Mouse (Mus musculus): ENCODE results near the gene Fstl4. TPM values are rescaled to one million over a fixed set of nuclear protein-coding genes. Genes with fewer than 3 reads are reported as not detected.
A peak's percentile ranks its signal among the peaks of the same experiment; 100 is the strongest.

The Fstl4 gene
- polyA plus RNA-seq, 1 experiment from 2014 or later, result 2.6 TPM

DNA sequence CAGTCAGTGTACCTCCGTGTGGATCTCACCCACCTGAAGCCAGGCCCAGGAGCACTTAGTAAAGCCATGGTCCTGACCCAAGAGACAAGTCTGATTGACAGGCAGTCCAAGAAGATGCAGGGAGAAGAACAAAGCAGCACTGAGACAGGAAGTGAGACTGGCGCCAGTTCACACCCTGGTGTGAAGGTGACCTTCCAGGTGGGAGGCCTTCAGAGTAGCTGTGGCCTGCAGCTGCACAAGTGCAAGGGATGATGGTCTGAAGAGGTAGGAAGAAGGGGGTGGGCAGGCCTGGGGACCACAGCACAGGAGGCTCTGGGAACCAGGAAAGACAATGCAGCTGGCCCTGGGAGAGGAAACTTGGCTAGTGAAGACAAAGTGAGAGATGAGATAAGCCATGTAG is 351.9 kb downstream of the Fstl4 start:
- Histone ChIP-seq H3K4me3 (no peak overlapping the region), H3K4me1 (replicated peaks) (peaks cover 23% of the 10 kb centered on the region), H3K27ac (peak overlapping the region; percentile 36), H3K9me3 (no peaks in the 10 kb centered on the region), H3K27me3 (ENCODE audit: insufficient read depth, poor library complexity, severe bottlenecking) (no peaks in the 10 kb centered on the region), H3K36me3 (no peaks in the 10 kb centered on the region)
- 70% methylated on average over 2 of the region's 2 CpGs for WGBS
- DNase-seq (ENCODE audit: low spot score), result no peak

DNA sequence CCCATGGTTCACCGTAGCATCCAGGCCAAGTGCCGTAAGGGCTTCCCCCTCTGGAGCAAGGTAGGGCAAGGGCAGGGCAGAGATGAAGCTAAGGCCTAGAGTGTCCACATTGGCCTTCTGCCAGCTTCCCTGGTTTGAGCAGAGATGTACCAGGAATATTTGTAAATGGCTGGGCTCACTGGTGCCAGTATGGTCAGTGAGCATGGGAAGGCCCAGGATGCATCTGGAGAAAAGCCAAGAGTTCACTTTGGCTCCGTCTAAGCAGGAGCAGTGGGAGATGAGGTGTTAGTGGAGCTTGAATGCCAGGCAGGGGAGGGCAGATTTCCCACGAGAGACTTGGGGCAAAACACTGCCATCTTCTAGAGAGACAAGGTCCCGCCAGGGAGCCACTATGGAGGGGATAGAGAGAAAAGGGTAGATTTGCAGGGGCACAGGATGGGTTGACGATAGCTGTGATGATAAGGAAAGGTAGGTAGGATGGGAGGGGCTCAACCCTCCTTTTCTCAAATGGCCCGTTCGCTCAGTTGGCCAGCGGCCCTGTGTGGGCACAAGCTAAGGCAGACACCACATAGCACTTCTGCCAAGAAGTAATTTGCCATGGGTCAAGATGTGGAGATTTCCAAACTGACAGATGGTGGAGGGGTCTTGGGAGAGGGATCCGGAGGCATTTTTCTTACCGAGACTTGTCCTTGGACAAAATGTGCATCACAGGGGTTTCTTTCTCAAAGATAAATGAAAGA is 354.0 kb downstream of the Fstl4 start:
- no peak overlapping the region for H3K4me3 ChIP-seq
- 90% methylated on average over 11 of the region's 11 CpGs for WGBS
- no peaks in the 10 kb centered on the region for H3K36me3 ChIP-seq
- no peaks in the 10 kb centered on the region for H3K9me3 ChIP-seq
- no peak for DNase-seq (ENCODE audit: low spot score)
- H3K4me1 ChIP-seq (replicated peaks), result peaks cover 19% of the 10 kb centered on the region
- H3K27me3 ChIP-seq (ENCODE audit: insufficient read depth, poor library complexity, severe bottlenecking), result no peaks in the 10 kb centered on the region
- H3K27ac ChIP-seq, result no peak overlapping the region

DNA sequence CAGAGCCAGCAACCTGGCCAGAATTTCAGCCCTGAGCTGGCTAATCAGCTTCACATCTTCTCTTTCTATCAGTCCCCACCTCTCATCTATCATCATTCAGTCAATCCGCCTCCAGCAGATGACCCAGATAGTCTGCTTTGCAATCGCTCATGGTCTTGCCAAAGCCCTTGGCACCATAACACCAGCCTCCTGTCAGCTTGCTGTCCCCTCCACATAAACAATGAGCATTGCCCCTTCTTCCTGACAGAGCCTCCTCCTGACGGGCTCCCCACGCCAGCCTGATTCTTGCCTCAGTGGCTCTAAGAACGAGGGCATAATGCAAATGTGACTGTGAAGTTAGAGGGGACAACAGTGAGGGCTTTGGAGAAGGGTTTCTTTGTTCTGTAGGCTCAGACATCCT is 355.5 kb downstream of the Fstl4 start:
- H3K4me3 ChIP-seq, result no peak overlapping the region
- no peak for DNase-seq (ENCODE audit: low spot score)
- no peaks in the 10 kb centered on the region for H3K27me3 ChIP-seq (ENCODE audit: insufficient read depth, poor library complexity, severe bottlenecking)
- peaks cover 19% of the 10 kb centered on the region for H3K4me1 ChIP-seq (replicated peaks)
- H3K9me3 ChIP-seq, result no peaks in the 10 kb centered on the region
- no peaks in the 10 kb centered on the region for H3K36me3 ChIP-seq
- no peak overlapping the region for H3K27ac ChIP-seq
- 82% methylated on average over 5 of the region's 5 CpGs for WGBS

DNA sequence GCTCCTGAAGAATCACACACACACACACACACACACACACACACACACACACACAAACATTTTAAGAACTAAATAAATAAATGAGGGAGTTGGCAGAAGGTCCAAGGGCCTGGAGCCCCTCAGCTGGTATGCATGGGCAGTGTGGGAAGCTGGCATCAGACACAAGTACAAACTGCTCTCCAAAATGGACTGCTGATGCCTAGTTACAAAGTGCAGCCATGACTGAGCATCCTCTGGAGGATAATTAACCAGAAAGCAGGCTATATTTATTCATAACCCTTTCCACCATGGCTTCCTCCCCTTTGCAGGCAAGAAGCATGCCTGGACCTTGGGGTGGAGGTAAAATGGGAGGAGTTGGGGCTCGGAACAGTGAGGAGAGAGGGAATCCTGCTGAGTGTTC is 356.8 kb downstream of the Fstl4 start:
- Histone ChIP-seq H3K27ac (no peak overlapping the region), H3K4me3 (no peak overlapping the region), H3K27me3 (ENCODE audit: insufficient read depth, poor library complexity, severe bottlenecking) (no peaks in the 10 kb centered on the region), H3K4me1 (replicated peaks) (peaks cover 16% of the 10 kb centered on the region), H3K9me3 (no peaks in the 10 kb centered on the region), H3K36me3 (no peaks in the 10 kb centered on the region)
- 35% methylated on average over 1 of the region's 1 CpGs for WGBS
- DNase-seq (ENCODE audit: low spot score), result no peak

DNA sequence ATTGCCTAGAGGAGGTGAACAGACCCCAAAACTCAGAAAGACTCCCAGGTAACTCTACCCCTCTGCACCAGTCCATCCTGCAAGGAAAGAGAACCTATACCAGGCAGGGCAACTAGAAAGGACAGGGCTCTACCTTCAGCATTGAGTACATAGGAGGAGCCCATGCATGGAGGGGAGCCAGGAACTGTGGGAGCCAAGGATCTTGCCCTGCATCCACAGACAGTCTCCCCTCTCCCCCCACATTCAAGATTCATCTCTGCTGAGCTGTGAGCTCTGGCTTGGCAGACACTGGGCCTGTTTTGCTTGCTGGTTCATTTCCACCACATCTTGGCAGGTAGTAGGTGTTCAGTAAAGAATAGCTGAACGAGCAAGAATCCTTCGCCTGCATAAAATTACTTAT is 360.4 kb downstream of the Fstl4 start:
- no peaks in the 10 kb centered on the region for H3K9me3 ChIP-seq
- no peaks in the 10 kb centered on the region for H3K27me3 ChIP-seq (ENCODE audit: insufficient read depth, poor library complexity, severe bottlenecking)
- WGBS, result 89% methylated on average over 2 of the region's 2 CpGs
- H3K4me1 ChIP-seq (replicated peaks), result no peaks in the 10 kb centered on the region
- DNase-seq (ENCODE audit: low spot score), result no peak
- H3K4me3 ChIP-seq, result no peak overlapping the region
- no peak overlapping the region for H3K27ac ChIP-seq
- no peaks in the 10 kb centered on the region for H3K36me3 ChIP-seq

DNA sequence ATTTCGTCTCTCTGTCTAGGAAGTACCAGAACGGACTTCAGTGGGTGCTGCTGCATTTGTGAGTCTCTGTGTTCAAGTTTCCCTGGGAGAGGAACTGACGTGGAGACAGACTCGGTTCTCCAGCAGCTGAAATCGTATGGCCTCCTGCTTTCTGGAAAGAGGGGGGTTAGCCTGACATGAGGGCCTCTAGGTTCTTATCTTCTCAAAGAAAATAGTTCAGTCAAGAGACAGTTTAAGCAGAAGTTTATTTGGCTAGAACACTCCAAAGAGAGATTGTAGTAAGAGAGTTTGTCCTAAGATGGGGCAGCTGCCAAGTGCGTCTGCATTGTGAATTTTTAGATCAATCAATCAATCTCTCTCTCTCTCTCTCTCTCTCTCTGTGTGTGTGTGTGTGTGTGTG is 362.2 kb downstream of the Fstl4 start:
- no peak for DNase-seq (ENCODE audit: low spot score)
- Histone ChIP-seq H3K36me3 (no peaks in the 10 kb centered on the region), H3K27me3 (ENCODE audit: insufficient read depth, poor library complexity, severe bottlenecking) (no peaks in the 10 kb centered on the region), H3K4me1 (replicated peaks) (peaks cover 3% of the 10 kb centered on the region; the same call in 1 of the 2 replicates), H3K4me3 (no peak overlapping the region), H3K27ac (no peak overlapping the region), H3K9me3 (no peaks in the 10 kb centered on the region)
- 82% methylated on average over 6 of the region's 6 CpGs for WGBS

DNA sequence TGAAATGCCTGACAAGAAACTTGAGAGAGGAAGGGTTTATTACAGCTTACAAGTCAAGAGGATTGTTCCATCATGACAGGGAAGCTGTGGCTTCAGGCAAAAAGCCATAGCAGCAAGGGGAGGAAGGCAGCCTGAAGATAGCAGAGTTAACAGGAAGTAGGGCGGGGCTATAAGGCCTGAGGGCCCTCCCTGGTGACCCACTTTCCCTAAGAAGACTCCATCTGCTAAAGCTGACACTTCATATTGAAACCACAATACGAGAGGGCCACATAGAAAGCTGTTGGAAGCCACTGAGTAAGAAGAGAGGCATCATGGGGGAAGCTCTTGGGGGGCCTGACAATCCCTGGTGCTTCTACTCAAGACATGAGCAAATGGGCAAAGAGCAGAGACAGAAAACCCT is 364.2 kb downstream of the Fstl4 start:
- H3K36me3 ChIP-seq, result no peaks in the 10 kb centered on the region
- 81% methylated on average over 2 of the region's 2 CpGs for WGBS
- H3K27me3 ChIP-seq (ENCODE audit: insufficient read depth, poor library complexity, severe bottlenecking), result no peaks in the 10 kb centered on the region
- no peak overlapping the region for H3K4me3 ChIP-seq
- no peak for DNase-seq (ENCODE audit: low spot score)
- no peaks in the 10 kb centered on the region for H3K9me3 ChIP-seq
- peaks cover 17% of the 10 kb centered on the region for H3K4me1 ChIP-seq (replicated peaks)
- H3K27ac ChIP-seq, result no peak overlapping the region

DNA sequence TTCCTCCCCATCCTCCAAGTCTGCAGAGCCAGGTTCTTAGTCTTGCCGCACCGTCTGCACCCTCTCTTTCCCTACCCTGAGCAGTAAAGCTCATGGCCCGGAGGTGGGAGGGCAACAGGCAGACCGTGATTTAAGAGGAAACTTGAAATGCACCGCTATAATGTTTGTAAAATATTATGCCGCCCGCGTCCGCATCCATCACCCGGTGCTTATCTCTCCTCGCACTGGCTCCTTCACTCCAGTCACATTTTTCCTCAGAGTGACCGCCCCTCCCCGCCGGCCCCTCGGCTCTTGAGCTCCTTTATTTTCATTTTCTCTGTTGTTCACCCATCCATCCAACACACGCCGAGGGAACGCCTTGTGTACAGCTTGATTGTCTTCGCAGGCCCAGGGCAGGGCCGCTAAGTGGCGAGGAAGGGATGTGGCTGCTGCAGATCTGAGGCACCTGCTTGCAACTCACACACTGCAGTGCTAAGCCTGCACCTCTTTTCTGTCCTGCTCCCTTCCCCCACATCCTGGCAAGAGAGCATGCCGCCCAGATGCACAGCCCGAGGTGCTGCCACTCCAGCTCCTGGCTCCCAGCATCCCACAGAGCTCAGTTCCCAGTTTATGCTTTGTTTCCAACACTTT is 368.1 kb downstream of the Fstl4 start:
- peak overlapping the region; percentile 30; the same call in 1 of the 2 replicates for H3K4me3 ChIP-seq
- no peaks in the 10 kb centered on the region for H3K27me3 ChIP-seq (ENCODE audit: insufficient read depth, poor library complexity, severe bottlenecking)
- peaks cover 19% of the 10 kb centered on the region for H3K4me1 ChIP-seq (replicated peaks)
- peak overlapping the region; percentile 8 for H3K27ac ChIP-seq
- no peaks in the 10 kb centered on the region for H3K36me3 ChIP-seq
- H3K9me3 ChIP-seq, result no peaks in the 10 kb centered on the region
- DNase-seq (ENCODE audit: low spot score), result peak; percentile 11
- 45% methylated on average over 23 of the region's 23 CpGs for WGBS

DNA sequence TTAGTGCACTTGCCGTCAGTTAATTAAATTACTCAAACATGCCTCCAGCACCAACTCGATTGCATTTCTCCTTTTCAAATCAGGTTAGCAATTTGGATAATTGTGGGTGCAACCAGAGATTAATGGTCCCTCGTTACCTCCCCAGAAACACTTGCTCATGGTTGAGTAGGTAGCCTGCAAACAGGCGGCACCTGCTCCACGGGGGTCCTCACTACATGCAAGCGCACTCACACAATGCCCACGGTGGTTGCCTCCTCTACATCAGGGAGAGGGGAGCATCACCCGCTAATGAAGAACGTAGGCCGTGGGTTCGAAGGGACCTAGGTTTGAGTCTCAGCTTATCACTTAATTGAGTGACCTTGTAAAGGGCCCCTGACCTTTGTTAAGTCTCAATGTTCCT is 371.9 kb downstream of the Fstl4 start:
- Histone ChIP-seq H3K36me3 (no peaks in the 10 kb centered on the region), H3K9me3 (no peaks in the 10 kb centered on the region), H3K27ac (no peak overlapping the region), H3K4me1 (replicated peaks) (peaks cover 34% of the 10 kb centered on the region), H3K27me3 (ENCODE audit: insufficient read depth, poor library complexity, severe bottlenecking) (no peaks in the 10 kb centered on the region), H3K4me3 (no peak overlapping the region)
- 80% methylated on average over 11 of the region's 11 CpGs for WGBS
- no peak for DNase-seq (ENCODE audit: low spot score)

DNA sequence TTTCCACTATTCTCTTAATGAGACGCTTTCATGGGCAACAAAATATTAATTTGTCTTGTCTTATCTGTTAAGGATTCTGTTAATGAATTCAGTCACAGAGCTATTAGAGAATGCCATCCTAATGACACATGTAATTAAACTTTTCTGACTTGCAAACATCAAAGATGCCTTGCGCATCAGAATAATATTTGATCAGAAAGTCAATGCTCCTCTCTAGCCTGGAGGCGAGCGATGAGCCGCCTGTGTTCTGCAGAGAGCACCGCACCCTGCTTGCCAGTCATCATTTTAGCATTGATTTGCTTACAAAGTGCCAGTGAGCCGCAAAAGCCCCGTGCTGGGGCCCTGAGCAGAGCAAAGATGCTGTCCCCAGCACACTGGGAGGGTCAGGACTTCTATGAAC is 372.9 kb downstream of the Fstl4 start:
- H3K4me1 ChIP-seq (replicated peaks), result peaks cover 26% of the 10 kb centered on the region
- no peaks in the 10 kb centered on the region for H3K27me3 ChIP-seq (ENCODE audit: insufficient read depth, poor library complexity, severe bottlenecking)
- DNase-seq (ENCODE audit: low spot score), result no peak
- 75% methylated on average over 8 of the region's 8 CpGs for WGBS
- no peak overlapping the region for H3K4me3 ChIP-seq
- no peaks in the 10 kb centered on the region for H3K36me3 ChIP-seq
- no peak overlapping the region for H3K27ac ChIP-seq
- no peaks in the 10 kb centered on the region for H3K9me3 ChIP-seq

DNA sequence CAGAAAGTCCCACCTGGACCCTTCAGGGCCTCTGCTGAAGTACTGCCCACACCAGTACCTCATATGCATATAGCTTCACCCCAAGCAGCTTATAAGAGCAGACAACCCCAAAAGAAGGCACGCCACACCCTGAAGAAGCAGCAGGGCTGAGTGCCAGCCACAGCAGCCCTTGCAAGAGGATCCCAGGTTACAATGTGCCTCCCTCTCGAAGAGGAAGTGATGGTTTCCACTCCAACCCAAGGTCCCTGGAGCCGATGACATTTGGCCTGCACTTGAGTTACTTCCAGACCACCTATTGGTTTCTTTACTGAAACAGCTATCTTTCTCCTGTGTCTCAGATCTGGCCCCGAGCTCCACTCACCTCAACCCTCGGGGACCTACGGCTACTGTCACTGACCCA is 373.8 kb downstream of the Fstl4 start:
- no peak overlapping the region for H3K4me3 ChIP-seq
- H3K27me3 ChIP-seq (ENCODE audit: insufficient read depth, poor library complexity, severe bottlenecking), result no peaks in the 10 kb centered on the region
- H3K9me3 ChIP-seq, result no peaks in the 10 kb centered on the region
- DNase-seq (ENCODE audit: low spot score), result no peak
- 89% methylated on average over 6 of the region's 6 CpGs for WGBS
- H3K27ac ChIP-seq, result no peak overlapping the region
- H3K36me3 ChIP-seq, result no peaks in the 10 kb centered on the region
- peaks cover 19% of the 10 kb centered on the region; the same call in 1 of the 2 replicates for H3K4me1 ChIP-seq (replicated peaks)

DNA sequence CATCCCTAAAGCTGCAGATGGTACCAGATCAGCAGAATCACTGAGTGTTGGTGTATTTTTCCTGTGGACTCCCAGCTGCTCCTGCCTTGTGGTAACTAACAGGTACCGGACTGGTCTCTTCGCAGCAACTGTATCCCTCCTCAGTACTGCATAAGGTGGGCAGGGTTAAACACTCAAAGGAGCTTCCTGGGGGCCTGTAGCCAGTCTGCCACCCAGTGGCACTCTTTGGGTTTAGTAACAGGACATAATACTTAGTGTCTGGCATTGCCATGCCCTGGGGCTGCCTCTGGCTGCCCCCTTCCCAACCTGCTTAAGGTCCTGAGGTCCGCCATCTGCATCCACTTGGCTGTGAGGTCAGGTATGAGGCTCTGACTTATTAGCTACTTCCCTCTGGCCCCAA is 375.2 kb downstream of the Fstl4 start:
- no peak for DNase-seq (ENCODE audit: low spot score)
- Histone ChIP-seq H3K36me3 (no peaks in the 10 kb centered on the region), H3K27ac (no peak overlapping the region), H3K27me3 (ENCODE audit: insufficient read depth, poor library complexity, severe bottlenecking) (no peaks in the 10 kb centered on the region), H3K4me1 (replicated peaks) (peaks cover 19% of the 10 kb centered on the region; the same call in 1 of the 2 replicates), H3K9me3 (no peaks in the 10 kb centered on the region), H3K4me3 (no peak overlapping the region)
- 89% methylated on average over 3 of the region's 3 CpGs for WGBS

DNA sequence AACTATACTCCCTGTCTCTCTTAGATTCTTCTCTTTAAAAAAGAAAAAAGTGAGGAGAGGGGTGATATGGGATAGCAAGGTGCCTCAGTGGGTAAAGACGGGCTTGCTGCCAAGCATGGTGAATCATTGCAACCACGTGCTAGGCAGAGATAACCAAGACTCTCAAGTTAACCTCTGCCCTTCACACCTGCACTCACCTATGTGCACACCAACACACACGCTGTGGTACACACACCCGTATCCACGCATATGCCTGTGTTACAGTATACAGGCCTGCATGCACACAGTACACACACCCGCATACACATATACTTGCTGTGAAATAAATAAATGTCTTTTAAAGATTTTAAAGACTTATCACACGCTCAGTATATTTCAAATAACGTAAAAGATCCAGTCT is 375.8 kb downstream of the Fstl4 start:
- DNase-seq (ENCODE audit: low spot score), result no peak
- 85% methylated on average over 8 of the region's 8 CpGs for WGBS
- Histone ChIP-seq H3K27me3 (ENCODE audit: insufficient read depth, poor library complexity, severe bottlenecking) (no peaks in the 10 kb centered on the region), H3K36me3 (no peaks in the 10 kb centered on the region), H3K27ac (no peak overlapping the region), H3K4me3 (no peak overlapping the region), H3K4me1 (replicated peaks) (peaks cover 19% of the 10 kb centered on the region; the same call in 1 of the 2 replicates), H3K9me3 (no peaks in the 10 kb centered on the region)
